ENCODE assay signal across 31 mouse cellular contexts in the genomic region with DNA sequence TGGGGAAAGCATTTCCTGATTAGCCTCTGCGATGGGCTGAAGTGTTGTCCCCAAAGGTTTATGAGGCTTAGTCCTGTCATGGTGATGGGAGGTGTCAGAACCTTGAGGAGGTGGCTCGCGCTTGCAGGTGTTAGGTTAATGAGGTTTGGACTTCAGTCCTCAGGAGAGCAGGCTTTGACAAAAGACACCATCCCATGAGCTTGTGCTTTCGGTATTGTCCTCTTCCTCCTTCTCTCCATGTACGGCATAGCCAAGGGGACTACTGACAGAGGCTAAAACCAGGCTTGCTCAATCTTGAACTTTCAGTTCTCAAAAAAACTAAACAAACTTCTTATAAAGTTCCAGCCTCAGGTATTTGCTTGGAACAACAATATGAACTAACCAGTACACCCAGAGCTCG.
A peak's percentile ranks its signal among the peaks of the same experiment; 100 is the strongest.
DNase-seq lines count a peak whose midpoint lies in the region; ATAC-seq and TF ChIP-seq lines count a peak whose summit lies in the region.
"Had no signal": no experiment of that assay in that cellular context is flagged by ENCODE, and none has a peak within 500 bp of the region (broad histone marks: within the 10 kb centered on the region; RNA-seq: fewer than 3 reads in every experiment).

No protein-coding gene starts in this region.

- no peak for TF ChIP-seq CTCF in intestine, postnatal 0 days (IDR thresholded peaks at IDR 0.05; ENCODE audit: low read depth)

- no peaks in the 10 kb centered on the region for H3K4me1 ChIP-seq in intestine, postnatal 0 days (replicated peaks; ENCODE audit: control insufficient read depth, insufficient read depth, low read length)
- peaks cover 2% of the 10 kb centered on the region; the same call in 1 of the 2 replicates for H3K4me1 ChIP-seq in intestine, embryonic 15.5 days (replicated peaks)
- H3K4me1 ChIP-seq: forebrain, embryonic 10.5 days; hindbrain, embryonic 10.5 days; hindbrain, embryonic 13.5 days had no signal

- H3K9ac ChIP-seq in intestine, postnatal 0 days (ENCODE audit: low read depth, low read length): no peak overlapping the region
- H3K9ac ChIP-seq in intestine, embryonic 15.5 days: no peak overlapping the region
- H3K9ac ChIP-seq: embryonic facial prominence, embryonic 13.5 days; forebrain, embryonic 13.5 days; hindbrain, embryonic 13.5 days had no signal

- no peaks in the 10 kb centered on the region for H3K9me3 ChIP-seq in intestine, postnatal 0 days (ENCODE audit: control insufficient read depth)
- no peaks in the 10 kb centered on the region for H3K9me3 ChIP-seq in intestine, embryonic 15.5 days
- H3K9me3 ChIP-seq: embryonic facial prominence, embryonic 10.5 days; embryonic facial prominence, embryonic 13.5 days; forebrain, embryonic 10.5 days; forebrain, embryonic 13.5 days; G1E; hindbrain, embryonic 10.5 days; hindbrain, embryonic 13.5 days had no signal

- DNase-seq in large intestine, adult 2 months (ENCODE audit: low read depth, low spot score): peak; percentile 44
- DNase-seq in gastrocnemius, adult 18-20 months (ENCODE audit: low spot score): no peak
- no peak for DNase-seq in testis, postnatal 10 days (ENCODE audit: low spot score)
- DNase-seq: adrenal gland, postnatal 10 days; adrenal gland, postnatal 36 days; B cell, adult 2 months; cerebellum, adult 18-20 months; cerebellum, adult 9-10 months; cerebellum, postnatal 14 days; embryo, embryonic 11 days; gastrocnemius, adult 2 months; gastrocnemius, postnatal 14 days; heart, adult 2 months; heart, postnatal 36 days had no signal

- no peaks in the 10 kb centered on the region for H3K36me3 ChIP-seq in intestine, postnatal 0 days (ENCODE audit: control insufficient read depth, insufficient read depth)
- H3K36me3 ChIP-seq in intestine, embryonic 15.5 days: no peaks in the 10 kb centered on the region
- H3K36me3 ChIP-seq: embryonic facial prominence, embryonic 10.5 days; embryonic facial prominence, embryonic 13.5 days; forebrain, embryonic 10.5 days; G1E; hindbrain, embryonic 10.5 days; hindbrain, embryonic 13.5 days had no signal

- no peak overlapping the region for H3K4me2 ChIP-seq in intestine, postnatal 0 days (replicated peaks; ENCODE audit: low read depth)
- no peak overlapping the region for H3K4me2 ChIP-seq in intestine, embryonic 15.5 days (replicated peaks)
- H3K4me2 ChIP-seq: embryonic facial prominence, embryonic 13.5 days; forebrain, embryonic 13.5 days; heart, embryonic 11.5 days; hindbrain, embryonic 13.5 days had no signal

- H3K27ac ChIP-seq in intestine, postnatal 0 days (ENCODE audit: low read depth, low read length): no peak overlapping the region
- H3K27ac ChIP-seq in intestine, embryonic 15.5 days: no peak overlapping the region
- H3K27ac ChIP-seq: embryonic facial prominence, embryonic 10.5 days; embryonic facial prominence, embryonic 13.5 days; forebrain, embryonic 10.5 days; forebrain, embryonic 13.5 days; gastrocnemius, adult 2 months; heart, adult 2 months; hindbrain, embryonic 10.5 days; hindbrain, embryonic 13.5 days had no signal

- no peaks in the 10 kb centered on the region for H3K27me3 ChIP-seq in intestine, postnatal 0 days (replicated peaks; ENCODE audit: control insufficient read depth, insufficient read depth, low read length)
- no peaks in the 10 kb centered on the region for H3K27me3 ChIP-seq in intestine, embryonic 15.5 days (replicated peaks)
- H3K27me3 ChIP-seq: CH12.LX; hindbrain, embryonic 13.5 days; Patski had no signal

- H3K4me3 ChIP-seq in intestine, postnatal 0 days (ENCODE audit: low read depth, low read length): no peak overlapping the region
- H3K4me3 ChIP-seq in intestine, embryonic 15.5 days (replicated peaks): no peak overlapping the region
- H3K4me3 ChIP-seq: embryonic facial prominence, embryonic 10.5 days; embryonic facial prominence, embryonic 13.5 days; erythroblast, embryonic 14.5 days; forebrain, embryonic 10.5 days; forebrain, embryonic 13.5 days; gastrocnemius, adult 2 months; heart, adult 2 months; hindbrain, embryonic 10.5 days; hindbrain, embryonic 13.5 days had no signal

- ATAC-seq in intestine, postnatal 0 days: 0 out of 2 replicates have a peak, but pooled peaks have one; percentile 28
- ATAC-seq in intestine, embryonic 15.5 days: no peak
- peak; percentile 53; the same call in 1 of the 2 replicates for ATAC-seq in common myeloid progenitor, adult 5-6 weeks (replicated peaks; ENCODE audit: low read depth, poor library complexity, severe bottlenecking)
- ATAC-seq in megakaryocyte progenitor cell, adult 5-6 weeks (replicated peaks; ENCODE audit: poor library complexity): peak; percentile 74
- ATAC-seq: forebrain, embryonic 13.5 days; forebrain, embryonic 16.5 days; hindbrain, embryonic 16.5 days; Patski had no signal

- WGBS in intestine, postnatal 0 days: 71% methylated on average over 6 of the region's 6 CpGs
- WGBS in intestine, embryonic 15.5 days: 88% methylated on average over 6 of the region's 6 CpGs
- WGBS in large intestine, adult 2 months: 45% methylated on average over 6 of the region's 6 CpGs
